Mouse (Mus musculus): ENCODE results near the gene Ess2. TPM values are rescaled to one million over a fixed set of nuclear protein-coding genes. Genes with fewer than 3 reads are reported as not detected.
A peak's percentile ranks its signal among the peaks of the same experiment; 100 is the strongest.

Gene Ess2
- total and polyA plus RNA-seq, 3 experiments = 31.1 to 37.0 (median 33.1) TPM

DNA sequence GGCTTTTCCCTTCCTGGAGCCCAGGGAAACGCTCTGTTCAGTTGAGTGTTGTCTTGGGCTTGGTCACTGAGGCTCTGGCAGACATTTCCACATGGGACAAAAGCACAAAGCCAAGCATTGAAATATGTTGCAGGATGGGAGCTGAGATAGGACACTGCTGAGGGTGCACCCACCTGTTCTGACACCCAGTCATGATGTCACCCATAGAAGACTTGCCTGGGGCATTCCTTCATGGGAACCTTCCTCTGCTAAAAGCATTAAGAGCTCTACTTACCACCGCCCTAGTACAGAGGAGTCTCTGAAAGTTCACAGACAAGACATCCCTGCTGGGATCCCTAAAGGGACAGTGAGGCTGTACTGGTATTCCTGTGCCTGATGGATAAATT lies 20.8 kb downstream of the Ess2 start:
- no peak for TF ChIP-seq MXI1 (IDR thresholded peaks at IDR 0.05; ENCODE audit: low read depth, low read length)
- no peak for TF ChIP-seq TCF12 (IDR thresholded peaks at IDR 0.05; ENCODE audit: low read depth, low read length)
- TF ChIP-seq MAFK (IDR thresholded peaks at IDR 0.05; ENCODE audit: insufficient replicate concordance, low read length) = no peak
- no peak for TF ChIP-seq RCOR1 (conservative IDR thresholded peaks at IDR 0.05; ENCODE audit: low read depth, low read length)
- no peak for TF ChIP-seq ZKSCAN1 (IDR thresholded peaks at IDR 0.05; ENCODE audit: borderline replicate concordance, low read depth, low read length)
- TF ChIP-seq UBTF (IDR thresholded peaks at IDR 0.05; ENCODE audit: low read depth, low read length) = no peak
- TF ChIP-seq USF1 (IDR thresholded peaks at IDR 0.05; ENCODE audit: low read depth, low read length) = no peak
- no peak for TF ChIP-seq SMC3 (IDR thresholded peaks at IDR 0.05; ENCODE audit: low read depth, low read length)
- TF ChIP-seq JUN (IDR thresholded peaks at IDR 0.05; ENCODE audit: insufficient read depth, low read depth, low read length) = no peak
- TF ChIP-seq EP300 (IDR thresholded peaks at IDR 0.05; ENCODE audit: low read length) = no peak
- TF ChIP-seq PAX5 (IDR thresholded peaks at IDR 0.05; ENCODE audit: low read length) = no peak
- no peak for TF ChIP-seq ETS1 (conservative IDR thresholded peaks at IDR 0.05; ENCODE audit: low read depth, low read length)
- TF ChIP-seq MAZ (IDR thresholded peaks at IDR 0.05; ENCODE audit: low read depth, low read length) = no peak
- TF ChIP-seq CTCF (conservative IDR thresholded peaks at IDR 0.05 in 1 of 2, IDR thresholded peaks at IDR 0.05 in 1 of 2; ENCODE audit: low read depth in 2 of 2, low read length in 2 of 2) = no peak
- no peak for TF ChIP-seq ZMIZ1 (IDR thresholded peaks at IDR 0.05; ENCODE audit: low read depth, low read length)
- TF ChIP-seq USF2 (conservative IDR thresholded peaks at IDR 0.05; ENCODE audit: low read depth, low read length) = no peak
- no peak for TF ChIP-seq JUND (conservative IDR thresholded peaks at IDR 0.05; ENCODE audit: low read depth, low read length)
- TF ChIP-seq CHD1 (IDR thresholded peaks at IDR 0.05; ENCODE audit: low read depth, low read length) = no peak
- TF ChIP-seq SIN3A (IDR thresholded peaks at IDR 0.05; ENCODE audit: low read length) = no peak
- no peak for TF ChIP-seq ELF1 (IDR thresholded peaks at IDR 0.05; ENCODE audit: low read depth, low read length)
- no peak for DNase-seq (ENCODE audit: extremely low read depth)
- H3K9ac ChIP-seq (ENCODE audit: insufficient read depth, low read depth) = peak overlapping the region; percentile 98
- peaks cover 26% of the 10 kb centered on the region for H3K79me2 ChIP-seq (replicated peaks; ENCODE audit: control insufficient read depth, extremely low read depth, insufficient read depth, poor library complexity, severe bottlenecking)
- no peaks in the 10 kb centered on the region for H3K27me3 ChIP-seq (replicated peaks)
- in situ Hi-C loops (cut with MboI; ENCODE audit: low pct_ligation_motif_present, low pct_unique_long_range_greater_than_20kb, low sequenced_read_pairs) (no loop called here), dilution Hi-C loops (cut with MboI; ENCODE audit: extremely low pct_ligation_motif_present, extremely low pct_unique_long_range_greater_than_20kb, low sequenced_read_pairs) (no loop called here)
- H3K27ac ChIP-seq (ENCODE audit: insufficient read depth, low read depth) = no peak overlapping the region
- no peaks in the 10 kb centered on the region for H3K9me3 ChIP-seq (replicated peaks; ENCODE audit: low read length)
- H3K4me2 ChIP-seq (ENCODE audit: insufficient read depth, low read depth, poor library complexity, severe bottlenecking) = peak overlapping the region; percentile 41
- peaks cover 4 to 21% of the 10 kb centered on the region in 2 experiments for H3K36me3 ChIP-seq (replicated peaks in 1 of 2; ENCODE audit: control insufficient read depth in 1 of 2, insufficient read depth in 1 of 2, low read length in 1 of 2)
- peaks cover 7 to 34% of the 10 kb centered on the region in 2 experiments for H3K4me1 ChIP-seq (ENCODE audit: control insufficient read depth in 1 of 2, insufficient read depth in 2 of 2)
- H3K4me3 ChIP-seq (replicated peaks in 1 of 3; ENCODE audit: low read depth in 2 of 3, low read length in 2 of 3, poor library complexity in 1 of 3) = peak overlapping the region; percentile 90 to 98 (median 93)

DNA sequence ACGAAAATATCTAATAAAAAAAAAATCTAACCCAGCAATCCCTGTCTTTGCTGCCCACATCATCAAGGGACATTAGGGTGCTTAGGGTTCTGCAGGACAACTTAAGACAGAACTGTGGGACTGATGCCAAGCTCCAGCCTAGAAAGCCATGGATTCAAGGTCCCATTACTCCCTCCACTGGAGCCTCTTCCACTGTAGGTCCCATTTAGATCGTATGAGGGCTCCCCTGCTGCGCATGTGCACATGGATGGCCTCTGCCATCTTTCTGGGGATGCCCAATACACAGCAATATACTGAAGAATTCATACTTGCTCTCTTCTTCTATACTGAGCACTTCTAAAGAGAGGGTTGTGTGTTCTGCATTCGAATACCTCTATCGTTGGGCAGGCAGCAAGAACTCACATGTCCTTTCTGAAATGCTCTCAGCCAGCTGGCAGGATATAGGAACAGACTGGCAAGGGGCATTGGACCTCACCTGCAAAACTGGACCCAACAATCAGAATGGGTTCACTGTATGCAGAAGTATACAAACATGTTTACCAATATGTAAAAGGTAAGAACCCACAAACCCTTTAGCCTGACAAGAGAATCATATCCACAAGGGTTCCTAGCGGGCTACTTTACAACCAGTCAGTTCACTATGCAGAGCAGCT lies 21.3 kb downstream of the Ess2 start:
- Histone ChIP-seq H3K27me3 (replicated peaks) (no peaks in the 10 kb centered on the region), H3K4me3 (replicated peaks in 1 of 3; ENCODE audit: low read depth in 2 of 3, low read length in 2 of 3, poor library complexity in 1 of 3) (peak overlapping the region in 2 of 3 experiments; percentile 90 to 93), H3K36me3 (replicated peaks in 1 of 2; ENCODE audit: control insufficient read depth in 1 of 2, insufficient read depth in 1 of 2, low read length in 1 of 2) (peaks cover 4 to 26% of the 10 kb centered on the region in 2 experiments), H3K79me2 (replicated peaks; ENCODE audit: control insufficient read depth, extremely low read depth, insufficient read depth, poor library complexity, severe bottlenecking) (peaks cover 26% of the 10 kb centered on the region), H3K9me3 (replicated peaks; ENCODE audit: low read length) (no peaks in the 10 kb centered on the region), H3K9ac (ENCODE audit: insufficient read depth, low read depth) (no peak overlapping the region), H3K4me1 (ENCODE audit: control insufficient read depth in 1 of 2, insufficient read depth in 2 of 2) (peaks cover 7 to 37% of the 10 kb centered on the region in 2 experiments), H3K4me2 (ENCODE audit: insufficient read depth, low read depth, poor library complexity, severe bottlenecking) (peak overlapping the region; percentile 41), H3K27ac (ENCODE audit: insufficient read depth, low read depth) (no peak overlapping the region)
- in situ Hi-C loops (cut with MboI; ENCODE audit: low pct_ligation_motif_present, low pct_unique_long_range_greater_than_20kb, low sequenced_read_pairs) (no loop called here), dilution Hi-C loops (cut with MboI; ENCODE audit: extremely low pct_ligation_motif_present, extremely low pct_unique_long_range_greater_than_20kb, low sequenced_read_pairs) (no loop called here)
- no peak for DNase-seq (ENCODE audit: extremely low read depth)
- no peak for TF ChIP-seq CTCF (conservative IDR thresholded peaks at IDR 0.05 in 1 of 2, IDR thresholded peaks at IDR 0.05 in 1 of 2; ENCODE audit: low read depth in 2 of 2, low read length in 2 of 2)

Measured in CH12.LX (cell line).